Mouse (Mus musculus) intestine, embryonic 14.5 days (tissue): Measurements from ENCODE around the gene Wasl. TPM values are rescaled to one million over a fixed set of nuclear protein-coding genes. Genes with fewer than 3 reads are reported as not detected.

Experiments used
- ATAC-seq: fragments of 200-750 bp; cut with Nextera tagmentation; replicated peaks from 2 replicates; pipeline ENCODE4 v1.8.0; 2017; ENCODE audit warnings: low read depth, moderate number of reproducible peaks, moderate TSS enrichment, moderate library complexity; ENCODE audit not compliant: low FRiP score, low TSS enrichment
- DNase-seq: peaks from one replicate; pipeline ENCODE4 v3.0.0-alpha.2; 2018; ENCODE audit warnings: low spot score
- H3K27ac ChIP-seq: fragments of 300-500 bp; sonication (generic); 2 replicates; pipeline ENCODE4 v1.5.1; 2014; ENCODE audit warnings: low read depth, mild to moderate bottlenecking, control low read depth
- H3K27me3 ChIP-seq: fragments of 300-500 bp; sonication (generic); replicated peaks from 2 replicates; pipeline ENCODE4 v1.6.1; 2014; ENCODE audit warnings: low read length, control low read depth; ENCODE audit not compliant: control insufficient read depth, insufficient read depth
- H3K36me3 ChIP-seq: fragments of 300-500 bp; sonication (generic); 2 replicates; pipeline ENCODE4 v1.6.1; 2014; ENCODE audit warnings: low read length, control low read depth; ENCODE audit not compliant: control insufficient read depth, insufficient read depth
- H3K4me1 ChIP-seq: fragments of 300-500 bp; sonication (generic); replicated peaks from 2 replicates; pipeline ENCODE4 v1.6.1; 2014; ENCODE audit warnings: low read length, control low read depth, mixed read lengths; ENCODE audit not compliant: control insufficient read depth, insufficient read depth
- H3K4me2 ChIP-seq: fragments of 300-500 bp; sonication (generic); 2 replicates; pipeline ENCODE4 v1.6.1; 2014; ENCODE audit warnings: low read length
- H3K4me3 ChIP-seq: fragments of 300-500 bp; sonication (generic); 2 replicates; pipeline ENCODE4 v1.5.1; 2014; ENCODE audit warnings: low read depth, low read length, control low read depth, mixed read lengths
- H3K9ac ChIP-seq: fragments of 300-500 bp; sonication (generic); 2 replicates; pipeline ENCODE4 v1.6.1; 2014; ENCODE audit warnings: mild to moderate bottlenecking, low read length
- H3K9me3 ChIP-seq: fragments of 300-500 bp; sonication (generic); 2 replicates; pipeline ENCODE4 v1.6.1; 2016; ENCODE audit warnings: low read length, control low read depth; ENCODE audit not compliant: control insufficient read depth
- WGBS: fragments of 180-500 bp; shearing (Covaris S2); extraction: QIAGEN DNeasy Blood & Tissue Kit; methylation state at CpG from one replicate; pipeline ENCODE4 v1.1.7; 2014; 5-methylcytosine and 5-hydroxymethylcytosine counted together
- polyA plus RNA-seq: library from polyadenylated mRNA; unstranded; fragments of >200 nt; fragmentation: Nextera tagmentation; extraction: Ambion mirVana; gene quantifications from 2 replicates; pipeline ENCODE4 v1.2.1, GENCODE M21; 2014

Wasl gene
- polyA plus RNA-seq, 1 experiment from 2014 or later: 59.0 TPM

DNA sequence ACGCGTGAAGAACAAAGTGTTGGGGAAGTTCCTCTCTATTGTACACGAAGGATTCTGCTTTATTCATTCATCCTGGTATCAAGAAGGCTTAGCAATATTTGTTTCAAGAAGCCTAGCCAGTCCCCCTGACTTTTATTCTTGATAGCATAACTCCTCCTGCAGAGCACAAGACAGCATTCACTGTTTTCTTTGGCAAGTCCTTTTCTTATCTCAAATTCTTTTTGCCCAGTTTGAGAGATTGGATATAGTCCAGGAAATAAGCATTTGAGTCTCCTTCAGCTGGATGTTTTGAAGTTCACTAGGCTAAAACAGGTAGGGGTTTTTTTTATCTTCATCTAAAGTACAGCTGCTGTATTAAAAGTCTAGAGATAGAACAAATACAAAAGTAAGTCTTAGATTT lies 3.0 kb upstream of the Wasl start:
- no peaks in the 10 kb centered on the region for H3K36me3 ChIP-seq
- H3K27ac ChIP-seq: no peak overlapping the region
- H3K9me3 ChIP-seq: no peaks in the 10 kb centered on the region
- no peak overlapping the region for H3K4me3 ChIP-seq
- ATAC-seq (no peak), DNase-seq (no peak)
- WGBS: 67% methylated on average over 3 of the region's 3 CpGs
- H3K4me1 ChIP-seq: no peaks in the 10 kb centered on the region; the same call in 1 of the 2 replicates
- no peak overlapping the region for H3K4me2 ChIP-seq
- no peaks in the 10 kb centered on the region for H3K27me3 ChIP-seq
- no peak overlapping the region for H3K9ac ChIP-seq

DNA sequence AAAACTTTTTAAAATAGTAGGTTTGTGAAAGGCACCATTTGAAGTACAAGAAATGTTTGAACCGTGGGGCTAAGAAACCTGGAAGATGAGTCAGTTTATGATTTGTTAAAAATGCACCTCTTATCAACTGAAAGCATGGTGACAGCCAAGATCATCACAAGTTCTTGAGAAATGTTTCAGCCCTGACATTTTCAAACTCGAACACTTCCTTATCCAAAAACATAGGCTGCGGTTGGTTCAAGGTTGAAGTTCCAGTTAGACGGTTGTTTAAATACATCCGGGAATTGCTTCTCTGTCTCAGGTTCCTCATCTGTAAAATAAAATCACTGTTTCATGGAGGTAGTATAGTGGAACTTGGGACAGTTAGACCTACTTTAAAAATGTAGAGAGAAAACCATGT lies 1.4 kb upstream of the Wasl start:
- no peak overlapping the region for H3K9ac ChIP-seq
- H3K9me3 ChIP-seq: no peaks in the 10 kb centered on the region
- H3K27ac ChIP-seq: no peak overlapping the region
- ATAC-seq (no peak), DNase-seq (no peak)
- H3K4me3 ChIP-seq: no peak overlapping the region
- no peaks in the 10 kb centered on the region; the same call in 1 of the 2 replicates for H3K36me3 ChIP-seq
- no peak overlapping the region for H3K4me2 ChIP-seq
- no peaks in the 10 kb centered on the region for H3K27me3 ChIP-seq
- H3K4me1 ChIP-seq: peaks cover 7% of the 10 kb centered on the region
- WGBS: 86% methylated on average over 5 of the region's 5 CpGs

DNA sequence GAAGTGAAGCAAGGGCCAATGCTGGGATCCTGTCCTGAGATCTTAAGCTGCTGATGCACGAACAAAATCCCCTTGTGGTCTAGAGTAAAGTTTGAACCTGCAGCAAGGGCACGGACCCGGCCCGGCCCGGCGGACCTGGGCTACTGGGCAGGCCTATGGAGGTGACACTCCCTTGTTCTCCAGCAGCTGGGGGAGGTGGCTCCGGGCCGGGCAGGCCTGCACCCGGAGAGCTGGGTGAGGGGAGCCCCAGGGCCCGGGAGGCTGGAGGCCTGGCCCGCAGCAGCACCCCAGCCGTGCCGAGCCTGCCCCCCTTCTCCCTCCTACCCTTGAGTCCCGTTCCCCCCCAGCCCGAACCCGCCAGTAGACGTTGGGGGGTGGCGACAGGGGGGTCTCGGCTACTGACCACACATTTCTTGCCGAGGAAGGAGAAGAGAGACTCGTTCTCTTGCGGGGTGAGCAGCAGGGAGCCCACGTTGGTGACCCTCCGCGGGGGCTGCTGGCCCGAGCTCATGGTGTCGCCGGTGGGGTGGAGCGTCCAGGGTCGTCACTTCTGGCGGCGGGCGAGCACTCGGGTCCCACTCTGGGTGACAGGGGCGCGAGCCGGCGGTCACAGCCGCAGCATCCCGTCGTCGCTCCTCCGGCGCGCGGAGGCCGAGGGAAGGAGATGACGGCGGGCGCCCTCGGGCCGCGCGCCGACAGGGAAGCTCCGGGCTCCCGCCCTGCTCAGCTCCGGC lies 509 bp downstream of the Wasl start:
- Histone ChIP-seq H3K4me1 (peaks cover 7% of the 10 kb centered on the region), H3K36me3 (no peaks in the 10 kb centered on the region; the same call in 1 of the 2 replicates), H3K9ac (peak overlapping the region; percentile 95), H3K9me3 (no peaks in the 10 kb centered on the region), H3K4me3 (peak overlapping the region; percentile 95), H3K4me2 (peak overlapping the region; percentile 89), H3K27ac (peak overlapping the region; percentile 96), H3K27me3 (no peaks in the 10 kb centered on the region)
- ATAC-seq: peak; percentile 67
- DNase-seq: peak; percentile 83
- under 1% methylated on average over 43 of the region's 58 CpGs for WGBS

DNA sequence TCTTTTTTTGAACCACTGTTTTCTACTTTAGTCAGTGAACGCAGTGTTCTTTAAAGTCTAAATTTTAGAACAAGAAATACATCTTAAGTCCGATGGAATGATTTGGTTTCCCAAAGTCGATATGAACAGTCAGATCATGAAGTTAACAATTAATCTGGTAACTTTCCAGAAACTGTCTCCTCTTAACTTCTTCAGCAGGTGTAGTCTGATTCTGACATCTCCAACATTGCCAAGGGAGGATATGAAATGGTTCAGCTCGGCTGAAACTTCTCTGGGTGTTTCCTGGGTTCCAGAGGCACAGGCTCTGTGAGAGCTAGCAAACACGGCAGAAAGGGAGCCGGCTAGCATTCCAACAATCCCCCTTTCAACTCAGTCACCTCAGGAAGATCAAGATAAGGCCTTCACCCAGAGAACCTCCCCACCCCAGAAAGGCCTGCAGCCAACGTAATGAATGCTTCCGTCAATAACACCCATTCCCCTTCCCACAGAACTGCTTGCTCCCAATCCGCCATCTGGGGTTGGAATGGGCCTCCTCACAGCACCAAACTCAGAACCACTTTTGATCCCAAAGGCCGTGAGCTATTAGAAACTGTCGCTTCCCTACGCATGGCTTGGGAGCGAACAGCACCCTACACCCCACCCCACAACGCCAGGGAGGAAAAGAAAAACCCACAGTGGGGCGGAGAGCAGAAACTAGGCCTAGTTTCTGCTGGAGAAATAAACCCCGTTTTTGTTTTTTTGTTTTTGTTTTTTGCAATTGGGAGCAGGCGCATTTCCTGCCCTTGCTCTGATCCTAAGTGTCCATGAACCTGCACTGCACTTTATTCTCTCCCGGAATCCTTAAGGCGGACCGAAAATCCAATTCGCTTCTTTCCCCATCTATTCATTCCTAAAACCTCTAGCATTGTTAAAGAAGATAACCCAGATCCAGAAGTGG lies 1.3 kb downstream of the Wasl start:
- 8% methylated on average over 21 of the region's 21 CpGs for WGBS
- peak overlapping the region; percentile 95 for H3K9ac ChIP-seq

DNA sequence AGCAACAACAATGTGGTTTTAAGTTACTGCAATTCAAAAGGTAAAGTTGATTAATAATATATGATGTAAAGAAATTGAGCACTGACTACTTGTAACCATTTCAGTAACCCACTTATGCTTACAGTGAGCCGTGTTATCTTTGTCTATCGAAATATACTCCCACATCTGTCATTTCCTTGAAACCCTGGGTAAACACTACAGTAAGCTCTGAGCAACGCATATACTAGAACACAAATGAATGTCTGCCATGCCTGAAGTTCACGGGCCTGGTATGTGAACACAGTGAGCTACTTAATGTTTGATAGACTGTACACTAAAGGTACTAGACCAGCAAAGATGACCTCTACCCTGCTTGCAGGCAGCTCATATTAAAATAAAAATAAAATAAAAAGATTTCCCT lies 2.3 kb downstream of the Wasl start:
- ATAC-seq (no peak), DNase-seq (no peak)
- Histone ChIP-seq H3K4me1 (peaks cover 7% of the 10 kb centered on the region), H3K36me3 (no peaks in the 10 kb centered on the region; the same call in 1 of the 2 replicates), H3K4me2 (peak overlapping the region; percentile 89), H3K4me3 (0 out of 2 replicates have a peak overlapping the region, but pooled peaks have one; percentile 95), H3K9me3 (no peaks in the 10 kb centered on the region), H3K9ac (no peak overlapping the region), H3K27ac (no peak overlapping the region), H3K27me3 (no peaks in the 10 kb centered on the region)
- 42% methylated on average over 4 of the region's 4 CpGs for WGBS

More for the DNA sequence above, 1.3 kb downstream of the Wasl start:
- H3K4me1 ChIP-seq: peaks cover 7% of the 10 kb centered on the region
- no peaks in the 10 kb centered on the region; the same call in 1 of the 2 replicates for H3K36me3 ChIP-seq
- peak overlapping the region; percentile 89 for H3K4me2 ChIP-seq
- peak overlapping the region; percentile 96 for H3K27ac ChIP-seq
- DNase-seq (peak; percentile 64), ATAC-seq (no peak)
- H3K27me3 ChIP-seq: no peaks in the 10 kb centered on the region
- peak overlapping the region; percentile 95 for H3K4me3 ChIP-seq
- H3K9me3 ChIP-seq: no peaks in the 10 kb centered on the region

DNA sequence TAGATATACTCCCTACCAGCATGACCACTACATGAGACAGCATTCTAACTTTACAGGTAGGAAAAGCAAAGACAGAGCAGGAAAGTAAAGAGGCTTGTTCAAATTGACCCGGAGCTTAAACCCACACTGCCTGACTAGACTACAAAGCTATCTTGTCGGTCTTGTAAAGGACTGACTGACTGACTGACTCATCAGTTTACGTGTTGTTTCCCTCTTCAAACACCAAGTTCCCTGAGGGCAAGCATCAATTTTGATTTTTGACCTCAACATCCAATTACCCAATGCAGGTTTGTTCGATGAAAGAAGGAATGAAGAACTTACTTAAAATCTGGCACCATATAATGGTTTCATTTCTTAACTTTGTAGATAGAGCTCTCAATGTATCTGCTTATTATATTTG lies 2.9 kb downstream of the Wasl start:
- Histone ChIP-seq H3K4me3 (no peak overlapping the region), H3K9me3 (no peaks in the 10 kb centered on the region), H3K27ac (no peak overlapping the region), H3K27me3 (no peaks in the 10 kb centered on the region), H3K9ac (no peak overlapping the region), H3K36me3 (no peaks in the 10 kb centered on the region; the same call in 1 of the 2 replicates), H3K4me2 (no peak overlapping the region), H3K4me1 (peaks cover 7% of the 10 kb centered on the region)
- ATAC-seq: no peak
- 76% methylated on average over 4 of the region's 4 CpGs for WGBS
- no peak for DNase-seq

DNA sequence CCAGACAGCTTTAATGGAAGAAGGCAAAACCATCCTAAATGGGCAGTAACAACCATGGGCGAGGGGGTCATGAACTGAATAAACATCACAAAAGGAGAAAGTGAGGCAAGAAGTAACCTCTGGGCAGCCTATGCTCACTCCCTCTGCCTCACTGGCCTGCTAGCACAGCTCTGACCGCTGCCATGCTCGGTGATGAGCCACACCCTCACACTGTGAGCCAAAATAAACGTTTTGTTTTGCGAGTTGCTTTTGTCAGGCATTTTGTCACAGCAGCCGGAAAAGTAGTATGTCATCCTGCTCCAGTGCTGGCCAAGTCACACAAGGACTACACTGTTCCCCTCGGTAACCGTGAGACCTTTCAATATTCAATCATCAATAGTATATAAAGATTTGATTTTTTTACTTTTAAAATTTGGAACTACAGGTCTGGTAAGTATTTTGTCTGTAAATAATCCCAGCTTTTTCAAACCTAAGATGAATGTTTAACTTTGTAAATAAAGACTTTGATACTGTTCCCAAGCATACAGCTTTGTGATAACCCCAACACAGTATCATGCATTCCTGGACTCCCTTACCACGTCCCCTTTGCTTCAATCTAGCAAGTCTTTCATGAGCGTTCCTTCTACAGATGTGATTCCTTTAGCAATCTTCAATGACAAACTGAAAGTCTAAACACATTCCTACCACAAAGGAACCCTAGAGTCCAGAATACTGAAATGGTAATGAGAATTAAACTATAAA lies 7.0 kb downstream of the Wasl start:
- DNase-seq (no peak), ATAC-seq (no peak)
- no peak overlapping the region for H3K4me3 ChIP-seq
- H3K9me3 ChIP-seq: no peaks in the 10 kb centered on the region
- H3K4me2 ChIP-seq: no peak overlapping the region
- H3K27ac ChIP-seq: no peak overlapping the region
- no peak overlapping the region for H3K9ac ChIP-seq
- H3K27me3 ChIP-seq: no peaks in the 10 kb centered on the region
- H3K36me3 ChIP-seq: peaks cover 3% of the 10 kb centered on the region; the same call in 1 of the 2 replicates
- WGBS: 64% methylated on average over 10 of the region's 10 CpGs
- H3K4me1 ChIP-seq: peaks cover 7% of the 10 kb centered on the region

DNA sequence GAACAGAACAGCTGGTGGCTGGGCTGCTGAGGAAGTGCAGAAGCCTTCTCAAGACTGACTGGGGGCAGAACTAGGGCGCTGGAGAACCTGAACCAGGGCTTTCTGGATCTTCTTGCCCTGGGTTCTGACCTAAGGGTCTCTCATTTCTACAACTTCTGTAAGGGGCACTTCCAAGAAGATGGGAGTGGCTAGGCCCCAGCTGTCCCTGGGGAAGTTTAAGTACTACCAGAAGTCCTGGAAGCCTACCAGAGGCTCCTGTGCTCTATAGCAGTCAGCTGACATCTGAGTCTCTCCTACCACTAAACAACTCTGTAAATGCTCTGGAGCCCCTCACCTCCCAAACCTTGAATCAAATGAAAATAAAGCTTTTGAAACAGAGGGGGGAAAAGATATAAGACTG lies 8.7 kb downstream of the Wasl start:
- ATAC-seq: no peak
- Histone ChIP-seq H3K36me3 (0 out of 2 replicates have a peak, but pooled peaks cover 3% of the 10 kb centered on the region), H3K27ac (no peak overlapping the region), H3K9me3 (no peaks in the 10 kb centered on the region), H3K4me3 (no peak overlapping the region), H3K9ac (no peak overlapping the region), H3K4me1 (no peaks in the 10 kb centered on the region), H3K27me3 (no peaks in the 10 kb centered on the region), H3K4me2 (no peak overlapping the region)
- WGBS: 81% methylated on average over 1 of the region's 1 CpGs
- no peak for DNase-seq
